Mouse (Mus musculus) hindbrain, postnatal 0 days (tissue): ENCODE measurements around the gene Rps7. TPM values are rescaled to one million over a fixed set of nuclear protein-coding genes. Genes with fewer than 3 reads are reported as not detected.

Experiments
- ATAC-seq: fragments of 200-750 bp; cut with Nextera tagmentation; 2 replicates; pipeline ENCODE4 v1.8.0; 2017; ENCODE audit warnings: mild to moderate bottlenecking, moderate TSS enrichment, moderate library complexity
- DNase-seq: peaks from one replicate; pipeline ENCODE4 v3.0.0-alpha.2; 2015; ENCODE audit warnings: low spot score
- H3K27ac ChIP-seq: fragments of 300-500 bp; sonication (generic); 2 replicates; pipeline ENCODE4 v1.5.1; 2014; ENCODE audit warnings: mild to moderate bottlenecking
- H3K27me3 ChIP-seq: fragments of 300-500 bp; sonication (generic); 2 replicates; pipeline ENCODE4 v1.6.1; 2014; ENCODE audit warnings: low read length, mixed read lengths; ENCODE audit not compliant: insufficient read depth
- H3K36me3 ChIP-seq: fragments of 300-500 bp; sonication (generic); 2 replicates; pipeline ENCODE4 v1.6.1; 2014; ENCODE audit warnings: low read length, mixed read lengths; ENCODE audit not compliant: insufficient read depth
- H3K4me1 ChIP-seq: fragments of 300-500 bp; sonication (generic); 2 replicates; pipeline ENCODE4 v1.6.1; 2014; ENCODE audit warnings: antibody characterized with exemption, low read length, mixed read lengths; ENCODE audit not compliant: insufficient read depth
- H3K4me2 ChIP-seq: fragments of 300-500 bp; sonication (generic); 2 replicates; pipeline ENCODE4 v1.6.1; 2014; ENCODE audit warnings: low read depth, mild to moderate bottlenecking, low read length, moderate library complexity, mixed read lengths
- H3K4me3 ChIP-seq: fragments of 300-500 bp; sonication (generic); 2 replicates; pipeline ENCODE4 v1.5.1; 2014; ENCODE audit warnings: low read length
- H3K9ac ChIP-seq: fragments of 300-500 bp; sonication (generic); replicated peaks from 2 replicates; pipeline ENCODE4 v1.6.1; 2014; ENCODE audit warnings: mild to moderate bottlenecking, low read length, moderate library complexity, mixed read lengths
- H3K9me3 ChIP-seq: fragments of 300-500 bp; sonication (generic); 2 replicates; pipeline ENCODE4 v1.6.1; 2016; ENCODE audit warnings: low read length, mixed read lengths
- CTCF ChIP-seq: IDR thresholded peaks from 2 replicates; pipeline ENCODE4 v1.5.1; 2016; ENCODE audit warnings: antibody characterized with exemption, control low read depth, low read depth
- WGBS: fragments of 180-500 bp; shearing (Covaris S2); extraction: QIAGEN DNeasy Blood & Tissue Kit; methylation state at CpG from one replicate; pipeline ENCODE4 v1.1.7; 2014; 5-methylcytosine and 5-hydroxymethylcytosine counted together
- polyA plus RNA-seq: library from polyadenylated mRNA; unstranded; fragments of >200 nt; fragmentation: Nextera tagmentation; extraction: Ambion mirVana; gene quantifications from 2 replicates; pipeline ENCODE4 v1.2.1, GENCODE M21; 2015
- total RNA-seq: library from RNA; depleted of rRNA; stranded (reverse); fragments of >200 nt; gene quantifications from 2 replicates; pipeline ENCODE4 v1.2.3, GENCODE M21; 2014

Gene Rps7
- total and polyA plus RNA-seq, 2 experiments from 2014 or later = 533 to 609 TPM

DNA sequence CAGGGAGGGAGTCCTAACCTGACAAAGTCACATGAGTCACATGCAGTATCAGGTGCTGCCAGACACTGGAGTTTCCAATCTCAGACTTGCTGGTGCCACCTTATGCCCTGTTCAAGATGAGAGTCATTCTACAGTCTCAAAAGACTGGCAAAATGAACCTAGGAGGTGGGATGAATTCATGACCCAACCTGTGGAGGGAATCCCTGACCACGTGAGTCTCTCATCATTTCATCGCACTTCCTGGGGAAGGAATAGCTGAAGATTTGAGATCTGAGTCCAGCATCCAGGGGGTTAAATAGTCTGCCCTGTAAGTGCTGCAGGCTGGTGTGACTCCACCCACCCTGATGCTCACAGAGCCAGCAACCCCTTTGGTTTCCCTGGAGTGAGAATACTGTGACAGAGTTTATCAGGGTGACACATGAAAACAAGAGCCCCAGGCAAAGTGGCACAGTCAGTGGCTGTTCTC is 37.2 kb downstream of the Rps7 start:
- no peak for ATAC-seq
- Histone ChIP-seq H3K4me1 (0 out of 2 replicates have a peak, but pooled peaks cover 6% of the 10 kb centered on the region), H3K9me3 (no peaks in the 10 kb centered on the region), H3K9ac (no peak overlapping the region), H3K4me3 (no peak overlapping the region), H3K27ac (no peak overlapping the region), H3K4me2 (no peak overlapping the region), H3K36me3 (no peaks in the 10 kb centered on the region), H3K27me3 (no peaks in the 10 kb centered on the region)
- no peak for DNase-seq
- WGBS = 63% methylated on average over 2 of the region's 2 CpGs
- TF ChIP-seq CTCF = no peak

- WGBS = 71% methylated on average over 3 of the region's 3 CpGs
- ATAC-seq (no peak), DNase-seq (no peak)
- TF ChIP-seq CTCF = no peak
- Histone ChIP-seq H3K9me3 (no peaks in the 10 kb centered on the region), H3K9ac (no peak overlapping the region), H3K27me3 (no peaks in the 10 kb centered on the region), H3K36me3 (no peaks in the 10 kb centered on the region), H3K4me3 (no peak overlapping the region), H3K4me1 (0 out of 2 replicates have a peak, but pooled peaks cover 6% of the 10 kb centered on the region), H3K4me2 (no peak overlapping the region), H3K27ac (no peak overlapping the region)
Measured at GRCm38 (mm10) chr12:28598110-28598509, 37.6 kb downstream of the Rps7 start.

DNA sequence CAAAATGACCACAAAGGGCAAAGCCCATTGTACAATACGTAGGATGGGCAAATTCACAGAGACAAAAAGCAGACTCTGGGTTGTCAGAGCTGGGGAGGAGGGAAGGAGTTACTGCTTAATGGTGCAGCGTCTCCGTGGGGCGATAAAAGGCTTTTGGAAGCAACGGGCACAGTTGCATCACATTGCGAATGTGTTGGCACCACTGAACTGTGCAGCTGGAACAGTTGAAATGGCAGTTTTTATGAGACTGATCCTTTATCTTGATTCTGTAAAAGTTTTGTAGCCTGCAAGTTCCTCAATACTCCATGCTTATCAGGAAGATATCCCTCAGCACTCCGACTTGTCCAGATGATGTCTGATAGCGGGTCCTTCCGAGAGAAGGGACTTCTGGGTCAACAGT is 38.1 kb downstream of the Rps7 start:
- no peaks in the 10 kb centered on the region for H3K9me3 ChIP-seq
- DNase-seq (no peak), ATAC-seq (no peak)
- H3K4me2 ChIP-seq = no peak overlapping the region
- 78% methylated on average over 9 of the region's 9 CpGs for WGBS
- H3K4me1 ChIP-seq = 0 out of 2 replicates have a peak, but pooled peaks cover 5% of the 10 kb centered on the region
- H3K27me3 ChIP-seq = no peaks in the 10 kb centered on the region
- H3K4me3 ChIP-seq = no peak overlapping the region
- no peak overlapping the region for H3K27ac ChIP-seq
- no peak for TF ChIP-seq CTCF
- H3K36me3 ChIP-seq = no peaks in the 10 kb centered on the region
- no peak overlapping the region for H3K9ac ChIP-seq

DNA sequence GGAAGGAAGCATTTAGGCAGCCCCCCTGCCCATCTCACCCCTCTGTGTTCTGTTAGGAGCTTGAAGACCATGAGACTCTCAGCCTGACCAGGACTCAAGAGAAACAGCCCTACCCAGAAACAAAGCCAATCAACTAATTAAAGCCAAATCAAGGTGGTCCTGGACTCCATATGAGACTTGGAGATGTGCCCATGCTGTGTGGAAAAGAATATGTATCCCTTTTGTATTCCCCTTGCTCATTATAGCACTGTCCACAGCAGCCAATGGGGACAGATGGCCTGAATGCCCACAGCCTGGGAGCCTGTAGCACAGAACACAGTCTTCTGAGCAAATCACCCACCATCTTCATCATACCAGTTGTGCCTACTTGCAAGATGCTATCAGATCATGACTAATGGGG is 38.9 kb downstream of the Rps7 start:
- Histone ChIP-seq H3K36me3 (no peaks in the 10 kb centered on the region), H3K4me1 (no peaks in the 10 kb centered on the region), H3K4me2 (no peak overlapping the region), H3K27ac (no peak overlapping the region), H3K27me3 (no peaks in the 10 kb centered on the region), H3K9ac (no peak overlapping the region), H3K9me3 (no peaks in the 10 kb centered on the region), H3K4me3 (no peak overlapping the region)
- ATAC-seq = no peak
- no peak for TF ChIP-seq CTCF
- no peak for DNase-seq

DNA sequence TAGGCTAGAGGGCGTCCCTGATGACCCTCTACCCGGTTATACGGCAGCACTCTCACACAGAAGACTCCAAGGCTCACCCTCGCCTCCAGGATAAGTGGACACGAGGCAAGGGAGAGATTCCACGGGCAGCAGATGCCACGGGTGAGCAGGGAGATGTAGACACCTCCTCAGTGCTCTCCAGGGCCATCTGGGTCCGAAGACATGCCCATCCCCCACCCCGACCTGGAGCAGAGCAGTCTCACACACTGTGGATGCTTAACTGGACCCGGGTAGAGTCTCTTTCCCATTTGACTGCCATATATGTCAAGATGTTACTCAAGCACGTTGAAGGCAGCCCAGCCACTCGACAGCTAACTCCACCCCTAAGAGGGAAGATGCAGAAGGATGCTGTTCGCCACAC is 45.3 kb downstream of the Rps7 start:
- 50% methylated on average over 13 of the region's 13 CpGs for WGBS
- TF ChIP-seq CTCF = no peak; the same call in 1 of the 2 replicates
- Histone ChIP-seq H3K36me3 (no peaks in the 10 kb centered on the region), H3K27me3 (no peaks in the 10 kb centered on the region), H3K4me3 (no peak overlapping the region), H3K9ac (no peak overlapping the region), H3K27ac (no peak overlapping the region), H3K9me3 (no peaks in the 10 kb centered on the region), H3K4me1 (no peaks in the 10 kb centered on the region; the same call in none of the 2 replicates), H3K4me2 (no peak overlapping the region)
- ATAC-seq (no peak), DNase-seq (no peak)

DNA sequence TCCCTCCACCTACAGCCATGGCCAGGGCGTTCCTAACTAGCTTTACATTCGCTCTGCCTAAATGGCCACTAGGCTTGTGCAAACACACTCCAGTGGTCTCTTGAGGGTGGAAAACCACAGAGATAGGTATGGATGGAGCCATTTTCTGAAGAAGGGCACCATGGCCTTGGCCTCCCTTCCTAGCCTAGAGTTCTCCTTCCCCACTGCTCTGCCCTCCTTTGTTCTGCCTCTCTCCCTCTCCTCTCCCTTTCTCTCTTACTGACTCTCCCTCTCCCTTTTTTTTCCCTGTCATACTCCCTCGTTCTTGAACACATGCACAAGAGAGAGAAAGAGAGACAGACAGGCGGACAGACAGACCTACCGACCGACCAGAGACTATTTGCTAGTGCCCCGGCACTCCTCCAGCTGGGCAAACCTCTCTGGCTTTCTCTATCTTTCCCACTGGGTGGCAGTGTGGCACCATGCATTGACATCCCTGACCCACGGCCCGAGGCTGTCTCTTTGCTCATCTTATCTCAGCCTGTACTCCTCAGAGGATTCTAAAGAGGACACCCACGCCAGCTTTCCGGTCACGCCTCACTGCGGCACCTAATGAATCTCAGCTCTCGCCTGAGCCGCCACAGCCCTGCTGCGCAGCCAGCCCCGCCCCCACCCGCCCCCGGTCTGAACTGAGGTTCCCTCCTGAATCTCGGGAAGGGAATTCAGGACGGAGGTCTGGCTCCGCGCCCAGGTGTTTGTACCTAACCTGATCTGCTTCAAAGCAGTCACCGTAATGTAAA is 46.5 kb downstream of the Rps7 start:
- no peaks in the 10 kb centered on the region for H3K27me3 ChIP-seq
- no peaks in the 10 kb centered on the region for H3K9me3 ChIP-seq
- no peaks in the 10 kb centered on the region for H3K36me3 ChIP-seq
- peak overlapping the region; percentile 61 for H3K4me2 ChIP-seq
- ATAC-seq (peak; percentile 94), DNase-seq (peak; percentile 95)
- 8% methylated on average over 24 of the region's 24 CpGs for WGBS
- TF ChIP-seq CTCF = peak; percentile 94
- H3K4me3 ChIP-seq = peak overlapping the region; percentile 35
- peak overlapping the region; percentile 65 for H3K27ac ChIP-seq
- peak overlapping the region; percentile 45 for H3K9ac ChIP-seq
- H3K4me1 ChIP-seq = no peaks in the 10 kb centered on the region; the same call in none of the 2 replicates

DNA sequence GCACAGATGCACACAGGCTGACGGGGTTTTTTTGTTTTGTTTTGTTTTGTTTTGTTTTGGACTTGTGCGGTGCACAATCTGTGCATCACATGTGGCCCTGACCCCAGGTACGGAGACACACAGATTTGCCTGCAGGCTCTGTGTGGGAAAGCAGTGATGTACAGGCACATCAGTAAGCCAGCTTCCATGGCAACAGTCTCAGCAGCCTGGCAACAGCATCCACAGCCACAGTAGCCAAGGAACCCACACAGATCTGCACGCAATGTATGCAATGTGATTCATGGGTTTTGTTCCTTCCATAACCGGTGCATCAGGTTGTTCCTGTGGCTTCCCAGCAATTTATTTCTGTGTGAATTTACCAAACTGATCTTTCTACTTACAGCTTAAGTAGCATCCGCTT is 47.8 kb downstream of the Rps7 start:
- Histone ChIP-seq H3K9ac (no peak overlapping the region), H3K36me3 (no peaks in the 10 kb centered on the region), H3K4me2 (no peak overlapping the region), H3K4me3 (no peak overlapping the region), H3K4me1 (no peaks in the 10 kb centered on the region; the same call in none of the 2 replicates), H3K27me3 (no peaks in the 10 kb centered on the region), H3K27ac (0 out of 2 replicates have a peak overlapping the region, but pooled peaks have one; percentile 65), H3K9me3 (no peaks in the 10 kb centered on the region)
- peak; percentile 54 for DNase-seq
- no peak for TF ChIP-seq CTCF
- 36% methylated on average over 6 of the region's 6 CpGs for whole genome bisulfite sequencing
- ATAC-seq = no peak
